Mouse (Mus musculus) liver, embryonic 13.5 days (tissue): ENCODE measurements around the gene Optc. TPM values are rescaled to one million over a fixed set of nuclear protein-coding genes. Genes with fewer than 3 reads are reported as not detected.

Experiments
- ATAC-seq: fragments of 200-750 bp; cut with Nextera tagmentation; 2 replicates; pipeline ENCODE4 v1.8.0; 2017; ENCODE audit warnings: low read depth, mild to moderate bottlenecking, moderate number of reproducible peaks, moderate library complexity
- DNase-seq: peaks from one replicate; pipeline ENCODE4 v3.0.0; 2022
- H3K27ac ChIP-seq: fragments of 300-500 bp; sonication (generic); 2 replicates; pipeline ENCODE4 v1.5.1; 2015; ENCODE audit warnings: moderate library complexity, mild to moderate bottlenecking, inconsistent platforms
- H3K27me3 ChIP-seq: fragments of 300-500 bp; sonication (generic); 2 replicates; pipeline ENCODE4 v1.6.1; 2015; ENCODE audit warnings: mild to moderate bottlenecking, inconsistent platforms
- H3K36me3 ChIP-seq: fragments of 300-500 bp; sonication (generic); 2 replicates; pipeline ENCODE4 v1.6.1; 2015; ENCODE audit warnings: mild to moderate bottlenecking, inconsistent platforms
- H3K4me1 ChIP-seq: fragments of 300-500 bp; sonication (generic); replicated peaks from 2 replicates; pipeline ENCODE4 v1.6.1; 2015; ENCODE audit warnings: inconsistent platforms
- H3K4me2 ChIP-seq: fragments of 300-500 bp; sonication (generic); 2 replicates; pipeline ENCODE4 v1.6.1; 2015; ENCODE audit warnings: inconsistent platforms, mild to moderate bottlenecking, moderate library complexity
- H3K4me3 ChIP-seq: fragments of 300-500 bp; sonication (generic); replicated peaks from 2 replicates; pipeline ENCODE4 v1.5.1; 2015; ENCODE audit warnings: mild to moderate bottlenecking, inconsistent platforms
- H3K9ac ChIP-seq: fragments of 300-500 bp; sonication (generic); 2 replicates; pipeline ENCODE4 v1.6.1; 2015; ENCODE audit warnings: mild to moderate bottlenecking, inconsistent platforms
- H3K9me3 ChIP-seq: fragments of 300-500 bp; sonication (generic); replicated peaks from 2 replicates; pipeline ENCODE4 v1.6.1; 2016; ENCODE audit warnings: inconsistent platforms
- WGBS: fragments of 180-500 bp; shearing (Covaris S2); methylation state at CpG from one replicate; pipeline ENCODE4 v1.1.7; 2015; ENCODE audit not compliant: insufficient replicate concordance; 5-methylcytosine and 5-hydroxymethylcytosine counted together
- polyA plus RNA-seq: library from polyadenylated mRNA; unstranded; fragments of >200 nt; fragmentation: Nextera tagmentation; extraction: Ambion mirVana; gene quantifications from 2 replicates; pipeline ENCODE4 v1.2.1, GENCODE M21; 2015

The Optc gene
- polyA plus RNA-seq, 1 experiment from 2014 or later = 0.07 TPM

- no peak for DNase-seq
- 0 out of 2 replicates have a peak overlapping the region, but pooled peaks have one; percentile 1 for H3K9ac ChIP-seq
- peaks cover 38% of the 10 kb centered on the region for H3K4me1 ChIP-seq
- H3K36me3 ChIP-seq = no peaks in the 10 kb centered on the region
- WGBS = 62% methylated on average over 12 of the region's 12 CpGs
- no peak overlapping the region for H3K4me3 ChIP-seq
- H3K27me3 ChIP-seq = 0 out of 2 replicates have a peak, but pooled peaks cover 2% of the 10 kb centered on the region
- no peak overlapping the region for H3K4me2 ChIP-seq
- no peak for ATAC-seq
- H3K9me3 ChIP-seq = no peaks in the 10 kb centered on the region
- H3K27ac ChIP-seq = no peak overlapping the region
Measured at GRCm38 (mm10) chr1:133878825-133879423, 28.9 kb downstream of the Optc start.

GRCm38 (mm10) chr1:133876936-133877335 lies 30.9 kb downstream of the Optc start:
- no peak overlapping the region for H3K27ac ChIP-seq
- DNase-seq (no peak), ATAC-seq (no peak)
- 0 out of 2 replicates have a peak, but pooled peaks cover 2% of the 10 kb centered on the region for H3K27me3 ChIP-seq
- WGBS = 86% methylated on average over 7 of the region's 7 CpGs
- no peaks in the 10 kb centered on the region for H3K9me3 ChIP-seq
- no peak overlapping the region for H3K9ac ChIP-seq
- no peaks in the 10 kb centered on the region for H3K36me3 ChIP-seq
- H3K4me2 ChIP-seq = no peak overlapping the region
- H3K4me1 ChIP-seq = peaks cover 20% of the 10 kb centered on the region
- H3K4me3 ChIP-seq = no peak overlapping the region

GRCm38 (mm10) chr1:133873086-133873813 lies 34.5 kb downstream of the Optc start:
- Histone ChIP-seq H3K9ac (no peak overlapping the region), H3K4me2 (no peak overlapping the region), H3K4me3 (no peak overlapping the region), H3K4me1 (peaks cover 3% of the 10 kb centered on the region), H3K9me3 (no peaks in the 10 kb centered on the region), H3K36me3 (no peaks in the 10 kb centered on the region), H3K27me3 (0 out of 2 replicates have a peak, but pooled peaks cover 2% of the 10 kb centered on the region), H3K27ac (no peak overlapping the region)
- WGBS = 69% methylated on average over 6 of the region's 6 CpGs
- DNase-seq = no peak
- no peak for ATAC-seq

GRCm38 (mm10) chr1:133871241-133871640 lies 36.6 kb downstream of the Optc start:
- H3K27me3 ChIP-seq = 0 out of 2 replicates have a peak, but pooled peaks cover 2% of the 10 kb centered on the region
- 73% methylated on average over 10 of the region's 10 CpGs for WGBS
- no peak overlapping the region for H3K4me2 ChIP-seq

GRCm38 (mm10) chr1:133869221-133869620 lies 38.6 kb downstream of the Optc start:
- H3K4me1 ChIP-seq = no peaks in the 10 kb centered on the region
- DNase-seq (no peak), ATAC-seq (no peak)
- no peaks in the 10 kb centered on the region for H3K27me3 ChIP-seq
- no peaks in the 10 kb centered on the region for H3K36me3 ChIP-seq
- 56% methylated on average over 2 of the region's 2 CpGs for WGBS
- H3K27ac ChIP-seq = no peak overlapping the region
- no peak overlapping the region for H3K4me2 ChIP-seq
- H3K4me3 ChIP-seq = no peak overlapping the region
- no peaks in the 10 kb centered on the region for H3K9me3 ChIP-seq
- H3K9ac ChIP-seq = no peak overlapping the region

More at GRCm38 (mm10) chr1:133871241-133871640, 36.6 kb downstream of the Optc start:
- no peak overlapping the region for H3K4me3 ChIP-seq
- no peak overlapping the region for H3K27ac ChIP-seq
- DNase-seq (no peak), ATAC-seq (no peak)
- H3K4me1 ChIP-seq = no peaks in the 10 kb centered on the region
- H3K9ac ChIP-seq = no peak overlapping the region
- no peaks in the 10 kb centered on the region for H3K9me3 ChIP-seq
- no peaks in the 10 kb centered on the region for H3K36me3 ChIP-seq

GRCm38 (mm10) chr1:133863257-133863997 lies 44.4 kb downstream of the Optc start:
- WGBS = 26% methylated on average over 10 of the region's 10 CpGs
- DNase-seq (no peak), ATAC-seq (no peak)
- Histone ChIP-seq H3K4me1 (peaks cover 38% of the 10 kb centered on the region), H3K27ac (peak overlapping the region; percentile 48; the same call in 1 of the 2 replicates), H3K9me3 (no peaks in the 10 kb centered on the region), H3K27me3 (no peaks in the 10 kb centered on the region), H3K4me2 (no peak overlapping the region), H3K9ac (no peak overlapping the region), H3K36me3 (no peaks in the 10 kb centered on the region), H3K4me3 (no peak overlapping the region)

GRCm38 (mm10) chr1:133861028-133861427 lies 46.8 kb downstream of the Optc start:
- ATAC-seq = no peak

GRCm38 (mm10) chr1:133859821-133860711 lies 47.7 kb downstream of the Optc start:
- ATAC-seq (no peak), DNase-seq (no peak)
- Histone ChIP-seq H3K9ac (no peak overlapping the region), H3K27ac (no peak overlapping the region), H3K4me3 (no peak overlapping the region), H3K4me1 (peaks cover 64% of the 10 kb centered on the region), H3K27me3 (peaks cover 28% of the 10 kb centered on the region), H3K4me2 (no peak overlapping the region), H3K36me3 (no peaks in the 10 kb centered on the region), H3K9me3 (no peaks in the 10 kb centered on the region)
- 80% methylated on average over 20 of the region's 20 CpGs for WGBS

More at GRCm38 (mm10) chr1:133861028-133861427, 46.8 kb downstream of the Optc start:
- H3K9me3 ChIP-seq = no peaks in the 10 kb centered on the region
- no peaks in the 10 kb centered on the region for H3K36me3 ChIP-seq
- H3K4me2 ChIP-seq = no peak overlapping the region
- no peak overlapping the region for H3K27ac ChIP-seq
- H3K27me3 ChIP-seq = peaks cover 18% of the 10 kb centered on the region
- no peak overlapping the region for H3K4me3 ChIP-seq
- DNase-seq = no peak
- 65% methylated on average over 5 of the region's 5 CpGs for WGBS
- H3K4me1 ChIP-seq = peaks cover 54% of the 10 kb centered on the region
- H3K9ac ChIP-seq = no peak overlapping the region

- H3K4me3 ChIP-seq = no peak overlapping the region
- 46% methylated on average over 6 of the region's 6 CpGs for WGBS
- H3K9me3 ChIP-seq = no peaks in the 10 kb centered on the region
- peaks cover 36% of the 10 kb centered on the region for H3K27me3 ChIP-seq
- H3K9ac ChIP-seq = 0 out of 2 replicates have a peak overlapping the region, but pooled peaks have one; percentile 27
- H3K4me2 ChIP-seq = no peak overlapping the region
- H3K27ac ChIP-seq = no peak overlapping the region; the same call in 1 of the 2 replicates
- DNase-seq (no peak), ATAC-seq (peak; percentile 37; the same call in 1 of the 2 replicates)
- no peaks in the 10 kb centered on the region for H3K36me3 ChIP-seq
- H3K4me1 ChIP-seq = peaks cover 72% of the 10 kb centered on the region
Measured at GRCm38 (mm10) chr1:133859257-133859656, 48.5 kb downstream of the Optc start.

GRCm38 (mm10) chr1:133857781-133858180 lies 50.0 kb downstream of the Optc start:
- no peak for DNase-seq
- H3K36me3 ChIP-seq = no peaks in the 10 kb centered on the region
- ATAC-seq = no peak
- WGBS = 69% methylated on average over 5 of the region's 5 CpGs
- H3K9me3 ChIP-seq = no peaks in the 10 kb centered on the region
- no peak overlapping the region for H3K4me3 ChIP-seq
- H3K4me2 ChIP-seq = no peak overlapping the region
- H3K9ac ChIP-seq = no peak overlapping the region
- H3K27me3 ChIP-seq = peaks cover 51% of the 10 kb centered on the region
- no peak overlapping the region for H3K27ac ChIP-seq
- peaks cover 60% of the 10 kb centered on the region for H3K4me1 ChIP-seq
